Mouse (Mus musculus) thymus, postnatal 14 days (tissue): ENCODE data around the gene Afg3l1.
"Not testable (repeated sequence)": the region's sequence is repeated elsewhere in the genome, so short reads cannot be mapped to it uniquely, and the experiment has no call there.

Experiments
- DNase-seq: peaks from one replicate; pipeline ENCODE4 v3.0.0; 2021

Afg3l1 gene

GRCm38 (mm10) chr8:123518172-123518571 lies 40.5 kb downstream of the Afg3l1 start:
- DNase-seq, result no peak

- DNase-seq, result peak; percentile 91
These were observed 41.0 kb downstream of the Afg3l1 start, which contains the start of gene Gas8 for GRCm38 (mm10) chr8:123518667-123519066. TSS of gene Gas8 (plus strand) at chr8:123518834.

- not testable (repeated sequence) for DNase-seq
These were observed 42.3 kb downstream of the Afg3l1 start for GRCm38 (mm10) chr8:123520048-123520447.

GRCm38 (mm10) chr8:123527720-123528489 lies 50.2 kb downstream of the Afg3l1 start:
- DNase-seq, result no peak

GRCm38 (mm10) chr8:123536242-123536989 lies 58.7 kb downstream of the Afg3l1 start:
- no peak for DNase-seq

- DNase-seq, result no peak
These were observed 59.3 kb downstream of the Afg3l1 start for GRCm38 (mm10) chr8:123536990-123537380.

- DNase-seq, result peak; percentile 28
These were observed 59.9 kb downstream of the Afg3l1 start for GRCm38 (mm10) chr8:123537641-123538040.
